Mouse (Mus musculus): ENCODE results near the gene Olfr6. TPM values are rescaled to one million over a fixed set of nuclear protein-coding genes. Genes with fewer than 3 reads are reported as not detected.

The Olfr6 gene
- polyA plus RNA-seq (2021; fragmentation: Nextera tagmentation) = not detected in 2 replicates
- long read RNA-seq, experiment 1 = 0 reads
- long read RNA-seq, experiment 2 = 0 reads

GRCm38 (mm10) chr7:106963837-106964236 is at the start of gene Olfr6:
Gene Olfr6 (minus strand): TSS chr7:106963937.

GRCm38 (mm10) chr7:107005972-107006371 is 42.2 kb upstream of the Olfr6 start, which contains the start of gene Olfr2:
Gene Olfr2 (minus strand): TSS chr7:107006072.

GRCm38 (mm10) chr7:106975353-106975752 is 11.6 kb upstream of the Olfr6 start, which contains the start of gene Olfr711:
Gene Olfr711 (minus strand): TSS chr7:106975453.

GRCm38 (mm10) chr7:106948212-106948611 is 15.5 kb downstream of the Olfr6 start, which contains the start of gene Olfr710:
Gene Olfr710 (minus strand): TSS chr7:106948312.

GRCm38 (mm10) chr7:106932119-106932518 is 31.6 kb downstream of the Olfr6 start, which contains the start of gene Olfr709-ps1:
Gene Olfr709-ps1 (minus strand): TSS chr7:106932219.

GRCm38 (mm10) chr7:106907676-106908075 is 56.1 kb downstream of the Olfr6 start, which contains the start of gene Olfr1532-ps1:
Gene Olfr1532-ps1 (plus strand): TSS chr7:106908001.

Other genes starting within 250 kb of the Olfr6 start
- not detected in 2 replicates for gene Olfr695, start 247.5 kb downstream of the Olfr6 start, polyA plus RNA-seq (2021; fragmentation: Nextera tagmentation)
- not detected in 2 replicates for gene Olfr697, start 221.5 kb downstream of the Olfr6 start, polyA plus RNA-seq (2021; fragmentation: Nextera tagmentation)
- gene Olfr698, start 208.5 kb downstream of the Olfr6 start, polyA plus RNA-seq (2021; fragmentation: Nextera tagmentation) = not detected in 2 replicates
- gene Olfr699, start 170.7 kb downstream of the Olfr6 start, polyA plus RNA-seq (2021; fragmentation: Nextera tagmentation) = not detected in 2 replicates
- not detected in 2 replicates for gene Olfr700, start 155.1 kb downstream of the Olfr6 start, polyA plus RNA-seq (2021; fragmentation: Nextera tagmentation)
- not detected in 2 replicates for gene Olfr701, start 149.8 kb downstream of the Olfr6 start, polyA plus RNA-seq (2021; fragmentation: Nextera tagmentation)
- not detected in 2 replicates for gene Olfr702, start 130.0 kb downstream of the Olfr6 start, polyA plus RNA-seq (2021; fragmentation: Nextera tagmentation)
- not detected in 2 replicates for gene Olfr703, start 120.6 kb downstream of the Olfr6 start, polyA plus RNA-seq (2021; fragmentation: Nextera tagmentation)
- gene Olfr704, start 100.8 kb downstream of the Olfr6 start, polyA plus RNA-seq (2021; fragmentation: Nextera tagmentation) = not detected in 2 replicates
- gene Olfr705, start 87.0 kb downstream of the Olfr6 start, polyA plus RNA-seq (2021; fragmentation: Nextera tagmentation) = not detected in 2 replicates
- gene Olfr706, start 75.8 kb downstream of the Olfr6 start, polyA plus RNA-seq (2021; fragmentation: Nextera tagmentation) = not detected in 2 replicates
- not detected in 2 replicates for gene Olfr707, start 62.7 kb downstream of the Olfr6 start, polyA plus RNA-seq (2021; fragmentation: Nextera tagmentation)
- gene Olfr1532-ps1, start 55.9 kb downstream of the Olfr6 start, polyA plus RNA-seq (2021; fragmentation: Nextera tagmentation) = not detected in 2 replicates
- not detected in 2 replicates for gene Olfr709-ps1, start 31.7 kb downstream of the Olfr6 start, polyA plus RNA-seq (2021; fragmentation: Nextera tagmentation)
- not detected in 2 replicates for gene Olfr710, start 15.6 kb downstream of the Olfr6 start, polyA plus RNA-seq (2021; fragmentation: Nextera tagmentation)
- gene Olfr711, start 11.5 kb upstream of the Olfr6 start, polyA plus RNA-seq (2021; fragmentation: Nextera tagmentation) = not detected in 2 replicates
- gene Olfr2, start 42.1 kb upstream of the Olfr6 start, polyA plus RNA-seq (2021; fragmentation: Nextera tagmentation) = not detected in 2 replicates
- not detected in 2 replicates for gene Olfr713, start 67.2 kb upstream of the Olfr6 start, polyA plus RNA-seq (2021; fragmentation: Nextera tagmentation)
- not detected in 2 replicates for gene Olfr714, start 107.0 kb upstream of the Olfr6 start, polyA plus RNA-seq (2021; fragmentation: Nextera tagmentation)
- gene Olfr17, start 129.3 kb upstream of the Olfr6 start, polyA plus RNA-seq (2021; fragmentation: Nextera tagmentation) = not detected in 2 replicates
- not detected in 2 replicates for gene Olfr715b, start 146.4 kb upstream of the Olfr6 start, polyA plus RNA-seq (2021; fragmentation: Nextera tagmentation)
- gene Olfr715, start 167.1 kb upstream of the Olfr6 start, polyA plus RNA-seq (2021; fragmentation: Nextera tagmentation) = not detected in 2 replicates
- not detected in 2 replicates for gene Olfr716, start 174.4 kb upstream of the Olfr6 start, polyA plus RNA-seq (2021; fragmentation: Nextera tagmentation)
- not detected in 2 replicates for gene Nlrp14, start 203.1 kb upstream of the Olfr6 start, polyA plus RNA-seq (2021; fragmentation: Nextera tagmentation)
- gene Rbmxl2, start 245.5 kb upstream of the Olfr6 start, polyA plus RNA-seq (2021; fragmentation: Nextera tagmentation) = not detected in 2 replicates

All from layer of hippocampus, adult 6 months (tissue).